Mouse (Mus musculus): Measurements from ENCODE around the gene H60b. TPM values are rescaled to one million over a fixed set of nuclear protein-coding genes. Genes with fewer than 3 reads are reported as not detected.
"Not testable (repeated sequence)": the region's sequence is repeated elsewhere in the genome, so short reads cannot be mapped to it uniquely, and the experiment has no call there.

The H60b gene
- total RNA-seq, 2 experiments from 2014 or later, result 0.47 TPM; not detected in 1

DNA sequence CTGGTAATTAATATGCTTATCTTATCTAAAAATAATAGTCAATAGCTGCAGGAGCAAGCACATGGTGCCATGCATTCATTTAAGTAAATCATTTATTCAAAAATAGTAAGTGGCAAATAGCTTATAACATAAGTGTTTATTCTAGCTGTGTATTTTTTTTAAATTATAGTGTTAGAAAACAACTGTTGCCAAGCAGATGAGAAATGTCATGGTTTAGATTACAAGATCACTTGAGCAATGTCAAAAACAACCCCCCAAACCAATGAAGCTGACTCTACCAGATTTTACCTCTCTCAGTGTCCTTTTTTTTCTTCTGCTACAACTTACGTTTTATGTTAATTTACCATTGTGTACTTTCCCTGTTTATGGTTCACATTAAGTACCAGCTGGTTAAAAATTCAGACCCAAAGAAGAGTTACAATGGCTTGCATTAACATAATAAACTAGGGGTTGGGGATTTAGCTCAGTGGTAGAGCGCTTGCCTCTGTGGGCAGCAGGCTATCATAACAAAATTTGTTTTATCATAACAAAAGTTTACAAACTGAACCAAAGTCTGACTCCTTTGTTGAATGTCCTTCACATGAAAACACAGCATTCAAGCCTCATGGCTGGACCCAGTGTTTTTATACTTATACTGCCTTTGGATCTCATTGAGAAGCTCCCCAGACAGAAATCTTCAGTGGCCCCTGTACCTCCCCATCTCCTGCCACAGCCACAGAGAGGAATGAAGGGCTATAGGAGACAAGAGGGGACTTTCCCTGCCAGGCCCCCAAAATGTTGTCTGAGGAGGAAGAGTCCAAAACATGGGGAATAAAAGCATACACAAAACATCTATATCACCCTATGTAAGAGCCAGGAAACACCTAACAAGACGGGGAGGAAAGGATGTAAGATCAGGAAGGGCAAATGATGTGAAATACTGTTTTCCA is 3.3 kb upstream of the H60b start:
- intact Hi-C loops (cut with DNase I), result loop anchor here (5.0 to 10.0 kb wide), 3 partner anchors 662 to 1192 kb away; no protein-coding TSS in a partner anchor
- Histone ChIP-seq H3K27ac (no peak overlapping the region), H3K4me3 (no peak overlapping the region)
- no peak for TF ChIP-seq CTCF (IDR thresholded peaks at IDR 0.05)
- no peak for DNase-seq (ENCODE audit: extremely low spot score in 1 of 2, low spot score in 2 of 2)

DNA sequence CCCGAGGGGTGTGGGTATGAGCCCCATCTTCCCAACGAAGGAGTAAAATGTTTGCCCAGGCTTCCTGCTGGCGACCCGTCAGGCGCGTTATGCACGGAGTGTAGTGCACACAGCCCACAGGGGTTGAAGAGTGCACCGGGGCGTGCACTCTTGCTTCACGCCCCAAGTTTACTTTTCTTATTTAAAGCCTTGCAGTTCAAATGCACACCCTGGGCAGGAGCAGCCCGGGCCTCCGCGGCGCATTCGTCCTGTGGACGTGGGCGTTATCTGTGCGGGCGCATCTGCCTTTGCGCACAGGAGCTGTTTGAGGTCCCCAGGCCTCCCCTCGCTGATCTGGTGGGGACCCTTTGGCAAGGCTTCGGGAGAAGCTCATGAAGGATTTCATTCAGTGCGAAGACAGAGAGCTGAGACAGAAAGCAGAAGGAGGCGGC is 760 bp downstream of the H60b start:
- no peak for TF ChIP-seq CTCF (IDR thresholded peaks at IDR 0.05)
- no peak for DNase-seq (ENCODE audit: extremely low spot score in 1 of 2, low spot score in 2 of 2)
- H3K27ac ChIP-seq, result no peak overlapping the region
- H3K4me3 ChIP-seq, result no peak overlapping the region
- intact Hi-C loops (cut with DNase I), result loop anchor here (10.0 kb wide), 1 partner anchor 686 kb away; no protein-coding TSS in a partner anchor

DNA sequence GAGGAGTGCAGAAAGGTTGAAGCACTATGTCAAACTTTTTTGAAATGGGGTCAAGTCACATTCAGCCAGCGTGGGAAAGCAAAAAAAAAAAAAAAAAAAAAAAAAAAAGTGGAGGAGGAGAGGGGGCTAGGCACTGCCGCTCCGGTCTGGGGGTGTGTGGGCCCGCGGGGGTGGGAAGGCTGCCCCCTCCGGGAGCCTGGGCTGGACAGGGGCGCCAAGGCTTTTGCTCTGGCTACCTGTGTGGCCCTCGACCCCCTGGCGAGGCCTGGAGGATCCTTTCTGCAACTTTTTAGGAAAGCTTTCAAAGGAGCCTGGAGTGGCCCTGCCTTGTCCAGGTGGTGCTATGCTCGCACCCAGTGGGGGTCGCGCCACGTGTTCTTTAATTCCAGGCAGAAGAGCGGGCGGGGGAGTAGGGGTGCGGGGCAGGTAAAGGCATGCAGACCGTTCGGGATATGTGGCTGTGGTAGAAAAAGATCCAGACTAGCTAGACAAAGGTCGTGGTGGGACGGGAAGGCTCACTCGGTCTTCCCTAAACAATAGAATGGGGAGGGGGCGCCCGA is 1.3 kb downstream of the H60b start:
- no peak for DNase-seq (ENCODE audit: extremely low spot score in 1 of 2, low spot score in 2 of 2)
- no peak for TF ChIP-seq CTCF (IDR thresholded peaks at IDR 0.05)
- no peak overlapping the region for H3K4me3 ChIP-seq
- intact Hi-C loops (cut with DNase I), result loop anchor here (5.0 to 10.0 kb wide), 2 partner anchors 685 to 777 kb away; no protein-coding TSS in a partner anchor
- H3K27ac ChIP-seq, result no peak overlapping the region

DNA sequence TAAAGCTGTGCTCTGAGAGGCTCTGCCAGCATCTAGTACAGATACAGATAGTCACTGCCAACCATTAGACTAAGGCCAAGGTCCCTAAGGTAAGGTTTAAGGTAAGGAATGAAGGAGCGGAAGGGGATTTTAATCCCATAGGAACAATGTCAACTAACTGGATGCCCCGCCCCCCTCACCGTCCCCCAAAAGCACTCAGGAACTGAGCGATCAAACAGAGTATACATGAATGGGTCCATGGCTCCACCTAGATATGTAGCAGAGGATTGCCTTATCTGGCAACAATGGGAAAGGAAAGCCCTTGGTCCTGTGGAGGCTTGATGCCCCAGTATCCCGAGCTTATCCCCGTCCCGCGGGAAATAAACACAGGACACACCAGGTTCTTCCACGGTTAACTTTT is 4.9 kb downstream of the H60b start:
- H3K4me3 ChIP-seq; H3K27ac ChIP-seq; DNase-seq (ENCODE audit: extremely low spot score in 1 of 2, low spot score in 2 of 2): not testable (repeated sequence)
- intact Hi-C loops (cut with DNase I), result loop anchor here (2.0 to 5.0 kb wide), 2 partner anchors 128 to 781 kb away; no protein-coding TSS in a partner anchor

DNA sequence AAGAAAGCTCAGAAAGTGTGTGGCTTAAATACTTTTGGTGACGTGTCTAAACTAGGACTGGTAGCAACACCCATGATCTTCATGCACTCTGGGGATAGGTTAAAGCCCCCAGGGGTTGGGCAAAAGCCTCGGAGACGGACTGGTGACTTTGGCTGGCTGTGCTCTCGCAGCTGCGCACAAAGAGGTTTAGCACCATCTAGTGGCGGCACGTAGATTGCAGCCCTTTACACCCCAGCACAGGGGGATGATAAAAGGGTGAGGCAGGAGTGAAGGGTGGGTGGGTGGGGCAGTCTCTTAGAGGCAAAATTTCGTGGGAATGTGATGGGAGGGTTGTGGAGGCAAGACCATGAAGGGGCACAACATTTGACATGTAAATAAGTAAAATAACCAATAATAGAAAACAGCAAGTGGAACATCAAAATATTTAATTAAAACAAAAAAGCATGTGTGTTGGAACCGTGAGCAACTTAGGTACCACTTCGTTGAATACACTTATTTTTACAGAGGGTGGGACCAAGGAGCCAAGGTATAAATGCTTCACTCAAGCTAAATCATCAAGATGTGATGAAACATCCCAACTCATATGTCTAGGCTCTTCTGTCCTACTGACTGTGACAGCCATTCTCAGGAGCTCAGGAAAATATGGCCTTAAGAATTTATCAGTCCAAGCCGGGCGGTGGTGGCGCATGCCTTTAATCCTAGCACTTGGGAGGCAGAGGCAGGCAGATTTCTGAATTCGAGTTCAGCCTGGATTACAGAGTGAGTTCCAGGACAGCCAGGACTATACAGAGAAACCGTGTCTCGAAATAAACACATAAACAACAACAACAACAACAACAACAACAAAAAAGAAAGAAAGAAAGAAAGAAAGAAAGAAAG is 5.6 kb downstream of the H60b start:
- not testable (repeated sequence) for H3K27ac ChIP-seq, H3K4me3 ChIP-seq
- intact Hi-C loops (cut with DNase I), result loop anchor here (2.0 to 5.0 kb wide), 2 partner anchors 129 to 782 kb away; no protein-coding TSS in a partner anchor
- peak; percentile 62 to 79 for DNase-seq (ENCODE audit: extremely low spot score in 1 of 2, low spot score in 2 of 2)
- peak; percentile 60 for TF ChIP-seq CTCF (IDR thresholded peaks at IDR 0.05)

DNA sequence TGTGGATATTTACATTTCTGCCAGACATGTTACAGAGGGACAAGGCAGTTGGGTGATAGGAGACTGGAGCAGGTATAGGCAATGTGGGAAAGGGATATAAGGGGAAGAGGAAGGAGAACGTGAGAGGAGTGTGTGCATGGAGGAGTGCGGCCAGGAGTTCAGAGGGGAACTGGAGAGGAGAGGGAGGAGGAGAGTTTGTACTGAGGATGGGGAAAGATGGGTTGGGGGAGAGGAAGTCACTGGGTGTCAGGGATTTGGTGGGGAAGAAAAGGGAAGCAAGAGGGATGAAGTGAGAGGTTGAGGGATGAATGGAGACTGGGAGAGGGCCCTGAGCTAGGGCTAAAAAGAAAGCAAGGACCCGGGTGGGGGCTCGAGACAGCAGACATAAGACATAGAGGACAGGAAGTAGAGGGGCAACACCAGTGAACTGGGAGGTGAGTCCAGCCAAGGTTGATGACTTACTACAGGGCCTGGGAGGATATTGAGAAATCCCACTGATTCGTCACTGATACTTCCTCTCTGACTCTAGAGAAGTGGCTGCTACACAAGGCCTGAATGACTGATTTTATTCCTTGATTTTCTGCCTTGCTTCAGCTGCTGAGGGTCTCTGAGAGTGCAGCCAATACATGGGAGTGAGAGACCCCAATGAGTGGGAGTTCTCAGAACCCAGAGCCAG is 7.1 kb downstream of the H60b start:
- DNase-seq (ENCODE audit: extremely low spot score in 1 of 2, low spot score in 2 of 2); H3K4me3 ChIP-seq; H3K27ac ChIP-seq; intact Hi-C loops (cut with DNase I): not testable (repeated sequence)

DNA sequence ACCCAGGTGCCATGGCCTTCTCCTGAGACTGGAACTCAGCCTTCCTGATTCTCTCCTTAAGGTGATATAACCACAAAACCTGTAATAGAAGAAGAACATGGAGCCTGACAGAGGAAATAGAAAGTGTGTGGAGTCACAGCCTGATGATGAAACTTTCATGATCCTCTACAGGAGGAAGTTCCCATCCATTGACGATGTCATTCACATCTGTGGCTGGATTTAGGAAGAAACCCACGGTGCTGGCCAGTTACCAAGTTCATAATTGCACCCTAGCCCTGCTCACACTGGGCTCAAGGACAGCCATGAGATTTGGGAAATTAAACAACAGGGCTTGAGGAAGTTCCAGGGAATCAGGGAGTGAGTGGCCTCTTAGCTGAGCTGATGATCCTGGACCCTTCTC is 7.6 kb downstream of the H60b start:
- intact Hi-C loops (cut with DNase I); H3K27ac ChIP-seq; DNase-seq (ENCODE audit: extremely low spot score in 1 of 2, low spot score in 2 of 2); H3K4me3 ChIP-seq: not testable (repeated sequence)

DNA sequence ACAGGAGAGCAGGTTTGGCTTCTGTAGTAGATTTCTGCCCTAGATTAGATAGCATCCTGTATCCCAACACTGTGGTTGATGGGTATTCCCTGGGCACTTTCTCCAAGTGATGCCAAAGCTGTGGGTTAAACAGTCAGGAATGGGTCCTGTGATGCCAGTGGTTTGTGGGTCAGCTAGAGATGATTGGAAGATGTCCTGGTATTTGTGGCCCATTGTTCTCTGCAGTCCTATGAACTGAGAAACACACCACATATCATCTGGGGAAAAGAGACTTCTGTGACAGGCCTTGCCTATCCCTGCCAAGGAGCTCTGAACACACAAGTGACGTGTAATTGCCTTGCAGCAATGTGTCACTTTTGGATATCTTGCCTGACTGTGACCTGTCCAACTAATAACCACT is 8.7 kb downstream of the H60b start:
- H3K4me3 ChIP-seq; intact Hi-C loops (cut with DNase I); H3K27ac ChIP-seq; DNase-seq (ENCODE audit: extremely low spot score in 1 of 2, low spot score in 2 of 2): not testable (repeated sequence)

DNA sequence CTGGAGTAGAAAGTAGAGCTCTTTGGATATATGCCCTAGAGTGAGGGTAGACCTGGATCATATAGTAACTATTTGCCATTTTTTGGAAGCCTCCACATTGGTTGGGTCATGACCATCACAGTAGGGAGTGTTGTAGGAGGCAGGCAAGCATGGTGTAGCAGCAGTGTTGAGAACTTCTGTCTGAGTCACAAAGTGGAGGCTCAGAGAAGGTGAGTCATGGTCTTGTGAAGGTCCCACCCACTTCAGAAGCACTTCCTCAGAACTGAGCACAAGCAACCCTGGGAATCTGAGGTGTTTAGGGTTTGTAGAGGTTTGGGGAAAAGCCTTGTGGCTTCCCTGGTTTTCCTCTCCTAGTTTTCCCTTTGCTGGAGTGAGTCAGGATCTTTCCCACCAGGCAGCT is 10.7 kb downstream of the H60b start:
- DNase-seq (ENCODE audit: extremely low spot score in 1 of 2, low spot score in 2 of 2); H3K4me3 ChIP-seq; H3K27ac ChIP-seq: not testable (repeated sequence)
- intact Hi-C loops (cut with DNase I), result loop anchor here (2.0 kb wide), 1 partner anchor 190 kb away; no protein-coding TSS in a partner anchor

DNA sequence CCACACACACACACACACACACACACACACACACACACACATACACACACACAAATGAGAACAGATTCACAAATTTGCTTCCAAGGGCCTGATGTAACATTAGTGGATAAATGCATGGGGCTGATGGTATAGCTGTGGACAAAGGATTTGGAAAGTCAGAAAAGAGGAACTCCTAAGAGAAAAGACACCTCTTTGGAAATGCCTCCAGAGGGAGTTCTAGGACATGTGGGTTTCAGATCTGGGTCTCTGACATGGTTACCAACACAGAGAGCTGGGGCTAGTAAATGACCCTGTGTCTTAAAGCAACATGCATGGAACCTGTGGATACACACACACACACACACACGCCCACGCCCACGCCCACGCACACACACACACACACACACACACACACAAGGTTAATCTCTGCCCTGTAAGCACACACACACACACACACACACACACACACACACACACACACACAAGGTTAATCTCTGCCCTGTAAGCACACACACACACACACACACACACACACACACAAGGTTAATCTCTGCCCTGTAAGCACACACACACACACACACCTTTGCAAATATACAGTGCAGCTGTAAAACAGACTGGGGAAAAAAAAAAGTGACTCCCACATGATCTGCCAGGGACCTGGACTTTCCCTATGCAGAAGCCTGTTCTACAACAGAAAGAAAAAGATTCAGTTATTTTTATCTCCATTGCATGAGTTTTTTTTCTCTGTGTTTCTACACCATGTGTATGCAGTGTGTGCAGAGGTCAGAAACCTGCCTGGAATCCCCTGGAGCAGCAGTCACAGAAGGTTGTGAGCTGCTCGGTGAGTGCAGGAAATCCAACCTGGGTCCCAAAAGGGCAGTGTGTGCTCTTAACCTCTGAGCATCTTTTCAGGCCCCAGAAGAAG is 14.3 kb downstream of the H60b start:
- intact Hi-C loops (cut with DNase I), result not testable (repeated sequence)

DNA sequence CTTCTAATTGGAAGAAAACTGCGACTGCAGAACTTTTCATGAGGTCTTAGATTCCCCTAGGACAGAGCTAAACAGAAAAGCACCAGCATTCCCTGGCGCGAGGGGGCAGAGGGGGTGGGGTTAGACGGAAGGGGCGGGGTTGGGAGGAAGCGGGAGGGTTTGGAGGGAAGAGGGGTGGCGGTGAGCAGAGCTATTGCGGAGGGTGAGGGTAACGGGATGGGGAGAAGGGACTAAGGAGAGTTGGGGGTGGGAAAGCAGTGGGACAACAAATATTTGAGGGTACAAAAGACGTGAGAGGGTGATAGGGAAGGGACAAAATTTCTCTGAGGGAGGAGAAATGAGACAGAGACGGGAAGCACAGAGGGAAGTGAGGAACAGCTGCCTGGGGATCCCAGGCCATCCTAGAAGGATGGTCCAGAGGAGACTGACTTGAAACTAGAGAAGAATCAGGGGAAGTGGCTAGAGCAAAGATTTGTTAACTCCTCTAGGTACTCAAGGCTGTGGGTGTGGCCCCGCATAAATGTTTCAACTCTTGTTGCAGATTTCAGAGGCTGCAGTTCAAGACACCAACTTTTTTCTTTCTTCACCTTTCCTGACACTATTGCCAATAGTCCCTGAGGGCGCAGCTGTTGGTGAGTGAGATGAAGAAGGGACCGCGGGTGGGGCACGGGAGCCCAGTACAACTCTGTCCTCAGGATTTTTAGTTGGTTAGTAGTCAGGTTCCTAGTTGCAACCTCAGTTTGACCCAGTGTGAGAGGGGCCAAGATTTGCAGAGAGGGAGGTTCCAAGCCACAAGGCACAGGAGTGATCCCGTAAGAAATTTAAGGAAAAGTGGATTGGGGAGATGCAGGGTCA is 15.2 kb downstream of the H60b start:
- H3K27ac ChIP-seq; H3K4me3 ChIP-seq; DNase-seq (ENCODE audit: extremely low spot score in 1 of 2, low spot score in 2 of 2); intact Hi-C loops (cut with DNase I): not testable (repeated sequence)

More for the DNA sequence above, 14.3 kb downstream of the H60b start:
- not testable (repeated sequence) for H3K4me3 ChIP-seq; DNase-seq (ENCODE audit: extremely low spot score in 1 of 2, low spot score in 2 of 2); H3K27ac ChIP-seq

DNA sequence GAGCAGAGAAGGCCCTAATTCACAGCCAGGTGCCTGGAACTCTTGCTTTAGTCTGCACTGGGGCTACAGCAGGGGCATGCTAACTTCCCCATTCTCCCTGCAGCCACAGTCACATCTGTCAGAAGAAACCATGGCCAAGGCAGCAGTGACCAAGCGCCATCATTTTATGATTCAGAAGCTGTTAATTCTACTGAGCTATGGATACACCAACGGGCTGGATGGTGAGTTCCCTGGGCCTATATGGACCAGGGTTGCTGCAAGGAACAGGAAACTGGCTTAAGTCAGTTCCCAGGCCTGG is 15.8 kb downstream of the H60b start:
- intact Hi-C loops (cut with DNase I), result not testable (repeated sequence)

DNA sequence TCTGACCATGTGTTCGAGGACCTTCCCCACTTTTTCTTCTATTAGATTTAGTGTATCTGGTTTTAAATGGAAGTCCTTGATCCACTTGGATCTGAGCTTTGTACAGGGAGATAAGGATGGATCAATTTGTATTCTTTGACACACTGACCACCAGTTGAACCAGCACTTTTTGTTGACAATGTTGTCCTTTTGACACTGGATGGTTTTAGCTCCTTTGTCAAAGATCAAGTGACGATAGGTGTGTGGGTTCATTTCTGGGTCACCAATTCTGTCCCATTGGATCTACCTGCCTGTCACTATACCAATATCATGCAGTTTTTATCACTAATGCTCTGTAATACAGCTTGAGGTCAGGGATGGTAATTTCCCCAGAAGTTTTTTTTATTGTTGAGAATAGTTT is 18.1 kb downstream of the H60b start:
- H3K27ac ChIP-seq; DNase-seq (ENCODE audit: extremely low spot score in 1 of 2, low spot score in 2 of 2); H3K4me3 ChIP-seq; intact Hi-C loops (cut with DNase I): not testable (repeated sequence)

More for the DNA sequence above, 15.8 kb downstream of the H60b start:
- H3K27ac ChIP-seq; DNase-seq (ENCODE audit: extremely low spot score in 1 of 2, low spot score in 2 of 2); H3K4me3 ChIP-seq: not testable (repeated sequence)

DNA sequence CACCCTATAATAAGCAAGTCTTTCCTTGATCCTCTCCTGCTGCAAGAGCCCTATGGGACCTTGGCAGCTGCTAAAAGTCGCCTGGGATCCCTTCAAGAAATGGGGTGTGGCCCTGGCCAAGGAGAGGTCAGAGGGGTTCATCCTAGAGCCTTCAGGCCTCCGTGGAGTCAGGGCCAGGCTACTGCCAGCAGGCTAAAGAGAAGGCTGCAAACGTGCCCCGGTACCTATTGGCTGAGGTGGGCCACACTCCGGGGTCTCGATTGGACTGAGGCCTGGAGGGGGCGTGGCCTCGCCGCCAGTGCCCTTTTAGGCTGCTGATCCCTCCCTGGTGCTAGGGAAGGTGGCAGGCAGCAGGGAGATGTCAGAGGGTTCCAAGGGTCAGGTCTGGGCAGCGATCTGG is 32.6 kb downstream of the H60b start:
- DNase-seq (ENCODE audit: extremely low spot score in 1 of 2, low spot score in 2 of 2); H3K4me3 ChIP-seq; intact Hi-C loops (cut with DNase I); H3K27ac ChIP-seq: not testable (repeated sequence)
